Mouse (Mus musculus) WW6 (cell line): ENCODE measurements around the gene Ikzf1.

ENCODE experiments used
- DNase-seq: peaks from one replicate; pipeline ENCODE4 v3.0.0-alpha.2; 2013; ENCODE audit warnings: low read depth, low spot score

Gene Ikzf1

GRCm38 (mm10) chr11:11719748-11720147 lies 34.9 kb downstream of the Ikzf1 start:
- DNase-seq = no peak

GRCm38 (mm10) chr11:11725252-11725875 lies 40.6 kb downstream of the Ikzf1 start:
- DNase-seq = no peak

- DNase-seq = no peak
Measured at GRCm38 (mm10) chr11:11725876-11726525, 41.2 kb downstream of the Ikzf1 start.

- DNase-seq = no peak
Measured at GRCm38 (mm10) chr11:11726807-11727276, 42.0 kb downstream of the Ikzf1 start.

GRCm38 (mm10) chr11:11727936-11728556 lies 43.2 kb downstream of the Ikzf1 start:
- DNase-seq = no peak

- no peak for DNase-seq
Measured at GRCm38 (mm10) chr11:11729216-11729615, 44.4 kb downstream of the Ikzf1 start.

GRCm38 (mm10) chr11:11730062-11730461 lies 45.3 kb downstream of the Ikzf1 start:
- DNase-seq = no peak

GRCm38 (mm10) chr11:11731727-11732126 lies 46.9 kb downstream of the Ikzf1 start:
- no peak for DNase-seq

- DNase-seq = no peak
Measured at GRCm38 (mm10) chr11:11732972-11733770, 48.4 kb downstream of the Ikzf1 start.

- DNase-seq = no peak
Measured at GRCm38 (mm10) chr11:11735155-11735554, 50.4 kb downstream of the Ikzf1 start.

GRCm38 (mm10) chr11:11736948-11737347 lies 52.1 kb downstream of the Ikzf1 start:
- DNase-seq = no peak

- no peak for DNase-seq
Measured at GRCm38 (mm10) chr11:11737562-11737961, 52.8 kb downstream of the Ikzf1 start.

- DNase-seq = no peak
Measured at GRCm38 (mm10) chr11:11739054-11739453, 54.3 kb downstream of the Ikzf1 start.

GRCm38 (mm10) chr11:11740603-11741002 lies 55.8 kb downstream of the Ikzf1 start:
- no peak for DNase-seq

GRCm38 (mm10) chr11:11741574-11741973 lies 56.8 kb downstream of the Ikzf1 start:
- DNase-seq = no peak

GRCm38 (mm10) chr11:11742626-11743025 lies 57.8 kb downstream of the Ikzf1 start:
- DNase-seq = peak; percentile 22

- DNase-seq = no peak
Measured at GRCm38 (mm10) chr11:11744222-11744621, 59.4 kb downstream of the Ikzf1 start.

- no peak for DNase-seq
Measured at GRCm38 (mm10) chr11:11751091-11751490, 66.3 kb downstream of the Ikzf1 start.

GRCm38 (mm10) chr11:11752859-11753258 lies 68.1 kb downstream of the Ikzf1 start:
- no peak for DNase-seq

- DNase-seq = no peak
Measured at GRCm38 (mm10) chr11:11758121-11758520, 73.3 kb downstream of the Ikzf1 start.

- DNase-seq = no peak
Measured at GRCm38 (mm10) chr11:11758883-11759282, 74.1 kb downstream of the Ikzf1 start.

GRCm38 (mm10) chr11:11763211-11763666 lies 78.4 kb downstream of the Ikzf1 start:
- DNase-seq = no peak
